Mouse (Mus musculus) erythroblast, embryonic 14.5 days (primary cell): Measurements from ENCODE around the gene Galk1. TPM values are rescaled to one million over a fixed set of nuclear protein-coding genes. Genes with fewer than 3 reads are reported as not detected.

Experiments used
- H3K27me3 ChIP-seq: 2 replicates; pipeline ENCODE4 v1.6.1; 2012; ENCODE audit warnings: inconsistent platforms; ENCODE audit not compliant: control insufficient read depth
- H3K36me3 ChIP-seq: 2 replicates; pipeline ENCODE4 v1.6.1; 2012; ENCODE audit warnings: mild to moderate bottlenecking, inconsistent platforms; ENCODE audit not compliant: control insufficient read depth
- H3K4me1 ChIP-seq: 2 replicates; pipeline ENCODE4 v1.6.1; 2012; ENCODE audit warnings: inconsistent platforms; ENCODE audit not compliant: control insufficient read depth
- H3K4me3 ChIP-seq: replicated peaks from 2 replicates; pipeline ENCODE3; 2012; ENCODE audit warnings: moderate library complexity, mild to moderate bottlenecking, inconsistent platforms
- H3K9me3 ChIP-seq: 2 replicates; pipeline ENCODE4 v1.6.1; 2012; ENCODE audit warnings: low read length, inconsistent platforms, mixed read lengths; ENCODE audit not compliant: control insufficient read depth
- GATA1 ChIP-seq: IDR thresholded peaks from 2 replicates; pipeline ENCODE4 v1.6.1; 2012; ENCODE audit warnings: low read length, inconsistent platforms, mixed read lengths
- TAL1 ChIP-seq: IDR thresholded peaks from 3 replicates; pipeline ENCODE4 v1.6.1; 2012; ENCODE audit warnings: low read length, inconsistent platforms, mixed read lengths
- polyA plus RNA-seq: library from polyadenylated mRNA; stranded (reverse); fragments of >175 nt; gene quantifications from 2 replicates; pipeline ENCODE4 v1.2.3, GENCODE M21; 2012

The Galk1 gene
- polyA plus RNA-seq, 1 experiment: 1.9 TPM

GRCm38 (mm10) chr11:116018106-116018505, 5.6 kb upstream of the Galk1 start:
- TF ChIP-seq TAL1 (no peak), GATA1 (no peak)
- Histone ChIP-seq H3K36me3 (peaks cover 26% of the 10 kb centered on the region), H3K27me3 (peaks cover 25% of the 10 kb centered on the region), H3K9me3 (no peaks in the 10 kb centered on the region), H3K4me1 (peaks cover 19% of the 10 kb centered on the region), H3K4me3 (no peak overlapping the region)

- Histone ChIP-seq H3K4me3 (no peak overlapping the region), H3K36me3 (peaks cover 3% of the 10 kb centered on the region), H3K9me3 (no peaks in the 10 kb centered on the region), H3K27me3 (peaks cover 37% of the 10 kb centered on the region), H3K4me1 (peaks cover 25% of the 10 kb centered on the region)
- TF ChIP-seq TAL1: no peak
- TF ChIP-seq GATA1: no peak
Measured at GRCm38 (mm10) chr11:116014821-116015220, 2.3 kb upstream of the Galk1 start.

GRCm38 (mm10) chr11:116011529-116012261, 824 bp downstream of the Galk1 start:
- TF ChIP-seq GATA1 (no peak), TAL1 (no peak)
- Histone ChIP-seq H3K9me3 (no peaks in the 10 kb centered on the region), H3K4me1 (peaks cover 24% of the 10 kb centered on the region), H3K27me3 (peaks cover 37% of the 10 kb centered on the region), H3K36me3 (peaks cover 26% of the 10 kb centered on the region), H3K4me3 (peak overlapping the region; percentile 67)

- Histone ChIP-seq H3K36me3 (peaks cover 26% of the 10 kb centered on the region), H3K9me3 (no peaks in the 10 kb centered on the region), H3K27me3 (peaks cover 33% of the 10 kb centered on the region), H3K4me1 (peaks cover 30% of the 10 kb centered on the region), H3K4me3 (no peak overlapping the region)
- TF ChIP-seq GATA1 (no peak), TAL1 (no peak)
Measured at GRCm38 (mm10) chr11:116010948-116011347, 1.6 kb downstream of the Galk1 start.

- TF ChIP-seq TAL1 (no peak), GATA1 (no peak)
- H3K36me3 ChIP-seq: peaks cover 26% of the 10 kb centered on the region
- peaks cover 36% of the 10 kb centered on the region for H3K4me1 ChIP-seq
- no peak overlapping the region for H3K4me3 ChIP-seq
- no peaks in the 10 kb centered on the region for H3K9me3 ChIP-seq
- peaks cover 33% of the 10 kb centered on the region for H3K27me3 ChIP-seq
Measured at GRCm38 (mm10) chr11:116010146-116010545, 2.4 kb downstream of the Galk1 start.

- Histone ChIP-seq H3K27me3 (peaks cover 31% of the 10 kb centered on the region), H3K4me1 (peaks cover 39% of the 10 kb centered on the region), H3K36me3 (peaks cover 26% of the 10 kb centered on the region), H3K4me3 (no peak overlapping the region), H3K9me3 (no peaks in the 10 kb centered on the region)
- no peak for TF ChIP-seq TAL1
Measured at GRCm38 (mm10) chr11:116009661-116010060, 2.9 kb downstream of the Galk1 start.

- H3K36me3 ChIP-seq: peaks cover 26% of the 10 kb centered on the region
- H3K4me3 ChIP-seq: no peak overlapping the region
- H3K4me1 ChIP-seq: peaks cover 46% of the 10 kb centered on the region
- TF ChIP-seq TAL1 (no peak), GATA1 (no peak)
- H3K27me3 ChIP-seq: peaks cover 23% of the 10 kb centered on the region
- H3K9me3 ChIP-seq: no peaks in the 10 kb centered on the region
Measured at GRCm38 (mm10) chr11:116008832-116009375, 3.6 kb downstream of the Galk1 start.

- Histone ChIP-seq H3K27me3 (peaks cover 21% of the 10 kb centered on the region), H3K4me3 (no peak overlapping the region), H3K36me3 (peaks cover 26% of the 10 kb centered on the region), H3K9me3 (no peaks in the 10 kb centered on the region), H3K4me1 (peaks cover 46% of the 10 kb centered on the region)
- TF ChIP-seq GATA1 (no peak), TAL1 (no peak)
Measured at GRCm38 (mm10) chr11:116008411-116008810, 4.1 kb downstream of the Galk1 start.

- Histone ChIP-seq H3K9me3 (peaks cover 7% of the 10 kb centered on the region), H3K27me3 (peaks cover 17% of the 10 kb centered on the region), H3K4me3 (no peak overlapping the region), H3K4me1 (peaks cover 37% of the 10 kb centered on the region), H3K36me3 (peaks cover 26% of the 10 kb centered on the region)
- TF ChIP-seq TAL1: no peak
- TF ChIP-seq GATA1: no peak
Measured at GRCm38 (mm10) chr11:116007095-116007850, 5.2 kb downstream of the Galk1 start.
